Mouse (Mus musculus): ENCODE results near the gene Ankrd24. TPM values are rescaled to one million over a fixed set of nuclear protein-coding genes. Genes with fewer than 3 reads are reported as not detected.
"Not testable (repeated sequence)": the region's sequence is repeated elsewhere in the genome, so short reads cannot be mapped to it uniquely, and the experiment has no call there.

Ankrd24 gene
- polyA plus RNA-seq, 1 experiment from 2014 or later = 3.2 TPM

- Histone ChIP-seq H3K4me2 (ENCODE audit: low read depth, low read length) (peak within 1 kb of the TSS; percentile 74), H3K36me3 (replicated peaks; ENCODE audit: control insufficient read depth, insufficient read depth, low read depth, low read length) (peaks cover 2% of the 10 kb centered on the region), H3K9me3 (replicated peaks; ENCODE audit: control insufficient read depth, low read length) (no peaks in the 10 kb centered on the region), H3K4me3 (ENCODE audit: low read depth, low read length) (peak within 1 kb of the TSS; percentile 79), H3K9ac (replicated peaks; ENCODE audit: low read length) (peak within 1 kb of the TSS; percentile 85), H3K4me1 (ENCODE audit: control insufficient read depth, insufficient read depth, low read length) (peaks cover 3% of the 10 kb centered on the region), H3K27ac (replicated peaks; ENCODE audit: low read depth, low read length) (peak within 1 kb of the TSS; percentile 79), H3K27me3 (ENCODE audit: control insufficient read depth, insufficient read depth, low read length) (no peaks in the 10 kb centered on the region)
- WGBS = 6% methylated on average over 40 of the region's 40 CpGs
- DNase-seq (ENCODE audit: low spot score) (peak; percentile 96), ATAC-seq (replicated peaks; ENCODE audit: insufficient number of reproducible peaks, low FRiP score, low TSS enrichment, low read depth) (peak; percentile 78)
Measured at GRCm38 (mm10) chr10:81626994-81627835, 1.1 kb upstream of the Ankrd24 start, which contains the start of gene Sirt6. Gene Sirt6, minus strand, starts transcription at chr10:81627797.

- peaks cover 2% of the 10 kb centered on the region for H3K36me3 ChIP-seq (replicated peaks; ENCODE audit: control insufficient read depth, insufficient read depth, low read depth, low read length)
- peak overlapping the region; percentile 79 for H3K27ac ChIP-seq (replicated peaks; ENCODE audit: low read depth, low read length)
- DNase-seq (ENCODE audit: low spot score) (no peak), ATAC-seq (replicated peaks; ENCODE audit: insufficient number of reproducible peaks, low FRiP score, low TSS enrichment, low read depth) (no peak)
- no peaks in the 10 kb centered on the region for H3K27me3 ChIP-seq (ENCODE audit: control insufficient read depth, insufficient read depth, low read length)
- peak overlapping the region; percentile 79 for H3K4me3 ChIP-seq (ENCODE audit: low read depth, low read length)
- H3K4me2 ChIP-seq (ENCODE audit: low read depth, low read length) = peak overlapping the region; percentile 74
- no peaks in the 10 kb centered on the region for H3K9me3 ChIP-seq (replicated peaks; ENCODE audit: control insufficient read depth, low read length)
- peak overlapping the region; percentile 85 for H3K9ac ChIP-seq (replicated peaks; ENCODE audit: low read length)
- 70% methylated on average over 7 of the region's 7 CpGs for WGBS
- H3K4me1 ChIP-seq (ENCODE audit: control insufficient read depth, insufficient read depth, low read length) = peaks cover 3% of the 10 kb centered on the region
Measured at GRCm38 (mm10) chr10:81627836-81628220, 512 bp upstream of the Ankrd24 start.

- H3K27ac ChIP-seq (replicated peaks; ENCODE audit: low read depth, low read length) = no peak overlapping the region
- peak overlapping the region; percentile 47 for H3K4me2 ChIP-seq (ENCODE audit: low read depth, low read length)
- peak overlapping the region; percentile 51 for H3K9ac ChIP-seq (replicated peaks; ENCODE audit: low read length)
- H3K4me1 ChIP-seq (ENCODE audit: control insufficient read depth, insufficient read depth, low read length) = no peaks in the 10 kb centered on the region
- H3K36me3 ChIP-seq (replicated peaks; ENCODE audit: control insufficient read depth, insufficient read depth, low read depth, low read length) = no peaks in the 10 kb centered on the region
- WGBS = 2% methylated on average over 37 of the region's 37 CpGs
- H3K9me3 ChIP-seq (replicated peaks; ENCODE audit: control insufficient read depth, low read length) = no peaks in the 10 kb centered on the region
- H3K27me3 ChIP-seq (ENCODE audit: control insufficient read depth, insufficient read depth, low read length) = no peaks in the 10 kb centered on the region
- ATAC-seq (replicated peaks; ENCODE audit: insufficient number of reproducible peaks, low FRiP score, low TSS enrichment, low read depth) (peak; percentile 89), DNase-seq (ENCODE audit: low spot score) (peak; percentile 90)
- peak overlapping the region; percentile 30 for H3K4me3 ChIP-seq (ENCODE audit: low read depth, low read length)
Measured at GRCm38 (mm10) chr10:81633253-81634099, 5.1 kb downstream of the Ankrd24 start.

- H3K4me2 ChIP-seq (ENCODE audit: low read depth, low read length) = no peak overlapping the region
- H3K27me3 ChIP-seq (ENCODE audit: control insufficient read depth, insufficient read depth, low read length) = no peaks in the 10 kb centered on the region
- ATAC-seq (replicated peaks; ENCODE audit: insufficient number of reproducible peaks, low FRiP score, low TSS enrichment, low read depth) (no peak), DNase-seq (ENCODE audit: low spot score) (no peak)
- H3K9ac ChIP-seq (replicated peaks; ENCODE audit: low read length) = no peak overlapping the region
- whole genome bisulfite sequencing = 23% methylated on average over 8 of the region's 8 CpGs
- no peak overlapping the region for H3K27ac ChIP-seq (replicated peaks; ENCODE audit: low read depth, low read length)
- no peak overlapping the region for H3K4me3 ChIP-seq (ENCODE audit: low read depth, low read length)
- no peaks in the 10 kb centered on the region for H3K4me1 ChIP-seq (ENCODE audit: control insufficient read depth, insufficient read depth, low read length)
- H3K36me3 ChIP-seq (replicated peaks; ENCODE audit: control insufficient read depth, insufficient read depth, low read depth, low read length) = no peaks in the 10 kb centered on the region
- H3K9me3 ChIP-seq (replicated peaks; ENCODE audit: control insufficient read depth, low read length) = no peaks in the 10 kb centered on the region
Measured at GRCm38 (mm10) chr10:81636338-81636737, 8.0 kb downstream of the Ankrd24 start.

GRCm38 (mm10) chr10:81638101-81638500 is 9.8 kb downstream of the Ankrd24 start:
- DNase-seq (ENCODE audit: low spot score) = no peak
- no peak overlapping the region for H3K4me2 ChIP-seq (ENCODE audit: low read depth, low read length)
- no peak overlapping the region for H3K9ac ChIP-seq (replicated peaks; ENCODE audit: low read length)
- no peak for ATAC-seq (replicated peaks; ENCODE audit: insufficient number of reproducible peaks, low FRiP score, low TSS enrichment, low read depth)
- H3K36me3 ChIP-seq (replicated peaks; ENCODE audit: control insufficient read depth, insufficient read depth, low read depth, low read length) = no peaks in the 10 kb centered on the region; the same call in 1 of the 2 replicates
- no peaks in the 10 kb centered on the region for H3K9me3 ChIP-seq (replicated peaks; ENCODE audit: control insufficient read depth, low read length)
- H3K4me1 ChIP-seq (ENCODE audit: control insufficient read depth, insufficient read depth, low read length) = peaks cover 5% of the 10 kb centered on the region
- 75% methylated on average over 6 of the region's 6 CpGs for WGBS
- no peaks in the 10 kb centered on the region for H3K27me3 ChIP-seq (ENCODE audit: control insufficient read depth, insufficient read depth, low read length)
- no peak overlapping the region for H3K4me3 ChIP-seq (ENCODE audit: low read depth, low read length)
- H3K27ac ChIP-seq (replicated peaks; ENCODE audit: low read depth, low read length) = no peak overlapping the region

GRCm38 (mm10) chr10:81640825-81641224 is 12.5 kb downstream of the Ankrd24 start:
- 45% methylated on average over 4 of the region's 4 CpGs for WGBS
- DNase-seq (ENCODE audit: low spot score); H3K36me3 ChIP-seq (replicated peaks; ENCODE audit: control insufficient read depth, insufficient read depth, low read depth, low read length); H3K27me3 ChIP-seq (ENCODE audit: control insufficient read depth, insufficient read depth, low read length); H3K9me3 ChIP-seq (replicated peaks; ENCODE audit: control insufficient read depth, low read length); H3K27ac ChIP-seq (replicated peaks; ENCODE audit: low read depth, low read length); H3K4me1 ChIP-seq (ENCODE audit: control insufficient read depth, insufficient read depth, low read length); H3K9ac ChIP-seq (replicated peaks; ENCODE audit: low read length); ATAC-seq (replicated peaks; ENCODE audit: insufficient number of reproducible peaks, low FRiP score, low TSS enrichment, low read depth); H3K4me2 ChIP-seq (ENCODE audit: low read depth, low read length); H3K4me3 ChIP-seq (ENCODE audit: low read depth, low read length): not testable (repeated sequence)

- Histone ChIP-seq H3K9ac (replicated peaks; ENCODE audit: low read length) (no peak overlapping the region), H3K4me3 (ENCODE audit: low read depth, low read length) (no peak overlapping the region), H3K9me3 (replicated peaks; ENCODE audit: control insufficient read depth, low read length) (no peaks in the 10 kb centered on the region), H3K4me2 (ENCODE audit: low read depth, low read length) (no peak overlapping the region), H3K4me1 (ENCODE audit: control insufficient read depth, insufficient read depth, low read length) (peaks cover 5% of the 10 kb centered on the region), H3K27ac (replicated peaks; ENCODE audit: low read depth, low read length) (no peak overlapping the region), H3K36me3 (replicated peaks; ENCODE audit: control insufficient read depth, insufficient read depth, low read depth, low read length) (no peaks in the 10 kb centered on the region; the same call in 1 of the 2 replicates), H3K27me3 (ENCODE audit: control insufficient read depth, insufficient read depth, low read length) (no peaks in the 10 kb centered on the region)
- no peak for ATAC-seq (replicated peaks; ENCODE audit: insufficient number of reproducible peaks, low FRiP score, low TSS enrichment, low read depth)
- DNase-seq (ENCODE audit: low spot score) = no peak
- 87% methylated on average over 2 of the region's 2 CpGs for WGBS
Measured at GRCm38 (mm10) chr10:81641566-81641965, 13.2 kb downstream of the Ankrd24 start.
